Mouse (Mus musculus) layer of hippocampus, adult 9-10 months (tissue): ENCODE data around the gene Smug1.
A peak's percentile ranks its signal among the peaks of the same experiment; 100 is the strongest.

ENCODE experiments used
- DNase-seq: peaks from one replicate; pipeline ENCODE4 v3.0.0; 2022; ENCODE audit warnings: low spot score

Smug1 gene

GRCm38 (mm10) chr15:103144176-103144575, 22.7 kb downstream of the Smug1 start:
- DNase-seq, result no peak

- peak; percentile 55 for DNase-seq
Measured at GRCm38 (mm10) chr15:103135431-103135947, 31.4 kb downstream of the Smug1 start.

- DNase-seq, result no peak
Measured at GRCm38 (mm10) chr15:103134277-103135086, 32.4 kb downstream of the Smug1 start.

GRCm38 (mm10) chr15:103133761-103134160, 33.1 kb downstream of the Smug1 start:
- DNase-seq, result no peak

- DNase-seq, result no peak
Measured at GRCm38 (mm10) chr15:103130729-103131128, 36.2 kb downstream of the Smug1 start.

- DNase-seq, result no peak
Measured at GRCm38 (mm10) chr15:103129289-103129688, 37.6 kb downstream of the Smug1 start.

GRCm38 (mm10) chr15:103128056-103128833, 38.6 kb downstream of the Smug1 start:
- DNase-seq, result no peak

- no peak for DNase-seq
Measured at GRCm38 (mm10) chr15:103125982-103126381, 40.9 kb downstream of the Smug1 start.

- DNase-seq, result no peak
Measured at GRCm38 (mm10) chr15:103124254-103124653, 42.6 kb downstream of the Smug1 start.

- DNase-seq, result no peak
Measured at GRCm38 (mm10) chr15:103123343-103123742, 43.5 kb downstream of the Smug1 start.

GRCm38 (mm10) chr15:103122372-103122771, 44.5 kb downstream of the Smug1 start:
- no peak for DNase-seq

- no peak for DNase-seq
Measured at GRCm38 (mm10) chr15:103121416-103121815, 45.5 kb downstream of the Smug1 start.

- no peak for DNase-seq
Measured at GRCm38 (mm10) chr15:103120594-103120993, 46.3 kb downstream of the Smug1 start.

GRCm38 (mm10) chr15:103115726-103116125, 51.2 kb downstream of the Smug1 start:
- no peak for DNase-seq

- no peak for DNase-seq
Measured at GRCm38 (mm10) chr15:103115256-103115655, 51.6 kb downstream of the Smug1 start.

- DNase-seq, result no peak
Measured at GRCm38 (mm10) chr15:103113077-103113476, 53.8 kb downstream of the Smug1 start.

GRCm38 (mm10) chr15:103112309-103112708, 54.6 kb downstream of the Smug1 start:
- DNase-seq, result no peak

- DNase-seq, result no peak
Measured at GRCm38 (mm10) chr15:103109940-103110339, 57.0 kb downstream of the Smug1 start.

- DNase-seq, result no peak
Measured at GRCm38 (mm10) chr15:103108066-103108676, 58.7 kb downstream of the Smug1 start.

GRCm38 (mm10) chr15:103106201-103106600, 60.7 kb downstream of the Smug1 start:
- no peak for DNase-seq
